Mouse (Mus musculus) heart, postnatal 25 days (tissue): ENCODE measurements at regions not wholly inside any gene's neighbourhood (a gene's known extent, or its start where the extent isn't known, plus 50 kb on each side); places are given as distances from the start of the nearest gene placed in this dataset.
A peak's percentile ranks its signal among the peaks of the same experiment; 100 is the strongest.

Experiments
- DNase-seq: peaks from one replicate; pipeline ENCODE4 v3.0.0; 2022; ENCODE audit warnings: low spot score
- intact Hi-C: fragments of 180-260 bp; cut with DNase I; formaldehyde crosslinking; loops from one replicate; pipeline ENCODE4 v1.15.1; 2025

DNA sequence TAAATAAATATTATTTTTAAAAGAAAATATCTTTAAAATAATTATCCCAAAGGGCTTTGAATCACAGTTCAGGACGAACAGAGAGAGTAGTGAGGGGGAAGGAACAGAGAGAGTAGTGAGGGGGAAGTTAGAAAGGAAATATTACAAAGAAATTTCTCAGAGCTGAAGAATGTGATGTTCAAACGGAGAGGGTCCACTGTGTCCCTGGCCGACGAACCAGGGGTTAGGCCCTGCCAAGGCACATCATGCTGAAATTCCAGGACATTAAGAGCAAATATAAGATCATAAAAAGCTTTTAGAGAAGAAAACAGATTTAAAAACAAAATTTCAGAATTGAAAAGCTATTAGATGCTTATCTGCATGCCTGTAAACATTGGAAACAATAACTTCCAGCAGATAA lies 61.6 kb downstream of the Skor1 start:
- no peak for DNase-seq

DNA sequence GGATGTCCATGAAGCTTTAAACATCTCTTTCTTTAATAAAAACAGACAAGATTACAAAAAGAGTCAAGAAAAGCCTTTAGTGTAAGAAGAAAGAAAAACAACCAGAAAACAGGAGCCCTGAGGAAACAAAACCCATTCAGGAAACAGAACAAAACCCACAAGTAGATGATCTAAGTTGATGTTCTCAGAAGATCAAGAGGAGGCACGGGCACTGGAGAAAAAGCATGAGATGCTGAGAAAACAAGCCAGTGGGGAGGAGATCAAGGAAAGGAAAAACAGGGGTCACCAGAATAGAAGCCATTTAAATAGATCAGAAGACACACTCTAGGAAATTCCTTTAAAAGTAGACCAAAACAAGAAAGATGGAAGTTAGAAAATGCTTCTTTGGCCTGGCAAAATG lies 62.1 kb downstream of the Skor1 start:
- DNase-seq: no peak
- intact Hi-C loops: no loop called here

More for the DNA sequence above, 61.6 kb downstream of the Skor1 start:
- intact Hi-C loops: no loop called here

DNA sequence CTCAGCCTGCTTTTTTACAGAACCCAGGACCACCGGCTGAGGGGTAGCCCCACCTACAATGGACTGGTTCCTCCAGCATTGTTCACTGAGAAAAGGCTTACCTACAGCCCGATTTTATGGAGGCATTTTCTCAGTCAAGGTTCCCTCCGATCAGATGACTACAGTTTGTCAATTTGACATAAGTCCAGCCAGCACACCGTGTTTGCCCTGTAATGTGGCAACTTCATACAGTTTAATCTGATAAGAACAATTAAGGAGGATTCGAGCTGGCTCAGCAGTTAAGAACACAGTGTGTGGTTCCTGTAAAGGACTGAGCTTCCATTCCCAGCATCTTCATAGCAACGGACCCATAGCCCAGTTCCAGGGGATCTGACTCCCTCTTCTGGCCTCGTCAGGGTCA lies 65.9 kb downstream of the Skor1 start:
- intact Hi-C loops: no loop called here
- no peak for DNase-seq

DNA sequence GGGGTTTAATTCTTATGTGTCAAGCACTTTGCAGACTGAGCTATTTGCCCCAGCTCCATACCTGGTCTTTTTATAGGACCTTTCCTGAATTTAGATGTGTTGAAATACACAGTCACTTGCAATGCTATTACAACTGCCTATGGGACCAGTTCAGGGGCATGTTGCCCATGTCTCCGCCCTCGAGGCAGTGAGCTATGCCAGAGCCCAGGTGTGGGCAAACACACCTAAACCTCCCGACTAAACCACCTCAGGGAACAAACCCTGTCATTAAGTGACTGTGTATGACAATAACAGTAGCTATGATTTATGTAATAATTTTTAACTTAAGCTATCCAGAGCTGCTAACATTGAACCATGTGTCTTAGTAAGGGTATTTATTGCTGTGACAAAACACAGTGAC lies 66.5 kb downstream of the Skor1 start:
- intact Hi-C loops: no loop called here
- no peak for DNase-seq

DNA sequence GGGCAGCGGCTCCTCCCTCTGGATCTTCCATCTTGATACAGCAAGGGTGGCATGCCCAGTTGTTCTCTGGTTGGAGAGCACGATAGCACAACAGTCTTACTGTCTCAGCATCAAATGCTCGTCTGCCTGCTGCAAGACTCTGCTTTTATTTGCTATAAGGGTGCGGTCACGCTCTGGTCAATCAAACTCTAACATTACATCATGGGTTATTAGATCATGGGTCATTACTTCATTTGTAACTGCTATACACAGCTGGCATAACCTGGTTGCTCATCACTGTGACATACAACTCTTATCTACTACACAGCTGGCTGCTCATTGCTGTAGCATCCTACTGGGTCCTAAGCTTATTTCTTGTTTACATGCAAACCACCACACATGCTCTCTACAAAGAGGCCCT lies 68.4 kb downstream of the Skor1 start:
- intact Hi-C loops: no loop called here
- no peak for DNase-seq

DNA sequence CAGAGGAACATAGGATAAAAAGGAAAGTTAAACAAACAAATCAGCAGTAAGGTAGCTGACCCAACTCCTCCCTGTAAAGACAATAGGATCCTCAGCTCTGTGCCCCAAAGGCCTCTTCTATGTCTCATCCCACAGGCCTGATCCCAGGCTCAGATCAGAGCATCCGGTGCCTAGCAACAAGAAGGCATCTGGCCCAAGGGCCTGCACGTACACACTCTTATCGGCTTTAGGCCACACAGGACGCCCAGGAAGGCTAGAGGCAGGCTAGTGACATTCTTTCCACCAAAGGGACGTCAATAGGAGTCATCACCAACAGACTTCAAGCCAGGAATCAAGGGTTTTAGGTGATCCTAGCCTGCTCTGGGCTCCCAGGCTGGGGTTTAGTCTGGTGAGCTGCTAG lies 73.5 kb downstream of the Skor1 start:
- no peak for DNase-seq
- intact Hi-C loops: loop anchor here (2.0 to 5.0 kb wide), 2 partner anchors 34 to 47 kb away; no protein-coding TSS in a partner anchor

DNA sequence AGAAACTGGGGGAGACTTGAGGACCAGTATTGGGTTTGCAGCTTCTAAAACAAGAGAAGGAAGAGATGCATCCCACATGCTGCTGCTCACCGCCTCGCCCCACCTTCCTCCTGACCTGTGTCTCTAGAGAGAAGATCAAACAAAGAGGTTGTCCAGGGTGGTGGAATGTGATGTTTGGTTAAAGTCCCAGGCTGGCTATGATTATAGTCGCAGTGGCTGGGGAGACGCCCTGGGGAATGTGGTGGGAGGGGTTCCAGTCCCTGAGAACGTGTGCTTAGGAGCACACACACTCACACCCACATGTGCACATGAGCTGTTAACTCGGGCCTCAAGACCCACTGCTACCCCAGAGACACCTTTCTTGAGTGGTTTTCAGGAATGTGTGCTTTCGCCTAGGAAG lies 74.0 kb downstream of the Skor1 start:
- intact Hi-C loops: loop anchor here (2.0 to 5.0 kb wide), 3 partner anchors 34 to 93 kb away; no protein-coding TSS in a partner anchor
- DNase-seq: no peak

DNA sequence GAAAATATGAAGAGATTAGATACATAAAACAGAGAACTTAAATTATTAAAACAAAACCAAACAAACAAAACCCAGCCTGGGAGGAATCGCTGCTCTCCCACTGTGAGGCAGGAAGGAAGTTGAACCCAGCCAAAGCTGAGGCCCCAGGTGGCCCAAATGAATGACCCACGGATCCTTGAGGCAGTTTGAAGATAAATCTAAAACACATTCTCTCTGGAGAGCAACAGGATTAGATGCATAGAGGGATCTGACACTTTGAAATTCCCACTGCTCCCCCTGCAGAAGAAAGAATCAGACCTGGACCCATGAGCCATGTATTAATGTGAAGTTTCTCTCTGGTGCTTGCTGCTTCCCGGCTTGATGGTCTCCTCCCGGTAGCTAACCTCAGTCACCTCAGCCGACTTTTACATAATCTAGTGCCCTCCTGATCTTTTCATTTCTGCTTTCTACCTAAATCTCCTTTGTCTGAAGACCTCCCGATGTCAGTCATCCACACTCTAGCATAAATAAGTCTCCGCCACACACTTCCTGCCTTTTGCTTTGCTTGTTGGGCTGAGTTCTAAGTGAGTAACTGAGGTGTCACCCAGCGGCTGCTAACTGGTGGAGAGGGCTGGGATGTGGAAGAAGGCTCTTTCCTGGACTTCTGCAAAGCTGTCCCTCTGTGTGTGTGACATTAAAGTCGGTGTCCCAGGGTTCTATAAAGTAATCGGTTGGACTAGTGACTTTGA lies 74.6 kb downstream of the Skor1 start:
- no peak for DNase-seq
- intact Hi-C loops: loop anchor here (2.0 to 5.0 kb wide), 2 partner anchors 35 to 92 kb away; no protein-coding TSS in a partner anchor

DNA sequence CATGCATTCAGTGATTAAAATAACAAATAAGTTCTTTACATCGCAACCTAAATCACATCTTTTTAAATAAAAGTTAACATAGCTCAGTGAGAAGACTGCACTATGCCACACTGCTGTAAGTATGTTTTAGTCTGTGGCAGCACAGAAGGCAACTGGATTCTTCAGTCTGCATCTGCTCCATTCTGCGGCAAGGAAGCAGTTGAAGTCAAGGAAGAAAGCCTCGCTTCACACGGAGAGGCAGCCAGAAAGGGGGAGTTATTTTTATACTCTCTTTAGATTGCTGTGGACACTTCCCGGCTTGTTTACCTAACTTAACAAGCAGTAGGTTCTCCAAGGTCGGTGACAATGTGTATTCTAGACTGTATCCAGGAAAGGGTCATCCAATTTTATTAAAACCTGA lies 77.7 kb downstream of the Skor1 start:
- DNase-seq: no peak
- intact Hi-C loops: loop anchor here (5.0 kb wide), 1 partner anchor 89 kb away; no protein-coding TSS in a partner anchor

DNA sequence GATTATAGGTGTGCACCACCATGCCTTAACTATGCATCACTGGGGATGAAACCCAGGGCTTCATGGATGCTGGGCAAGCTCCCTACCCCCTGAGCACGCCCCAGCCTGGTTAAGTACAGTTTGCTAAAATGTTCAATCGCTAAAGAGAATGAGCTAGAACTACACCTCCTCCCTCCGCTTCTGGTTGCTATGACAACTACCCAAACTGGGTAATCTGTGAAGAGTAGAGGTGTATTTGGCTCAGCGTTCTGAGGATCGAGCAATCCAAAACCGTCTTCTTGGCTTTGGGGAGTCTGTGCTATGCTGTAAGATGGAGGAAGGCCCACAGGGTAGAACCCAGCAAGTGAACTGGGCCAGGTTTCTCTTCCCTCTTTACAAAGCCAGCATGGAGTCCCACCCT lies 78.8 kb downstream of the Skor1 start:
- intact Hi-C loops: loop anchor here (5.0 kb wide), 1 partner anchor 88 kb away; no protein-coding TSS in a partner anchor
- no peak for DNase-seq

DNA sequence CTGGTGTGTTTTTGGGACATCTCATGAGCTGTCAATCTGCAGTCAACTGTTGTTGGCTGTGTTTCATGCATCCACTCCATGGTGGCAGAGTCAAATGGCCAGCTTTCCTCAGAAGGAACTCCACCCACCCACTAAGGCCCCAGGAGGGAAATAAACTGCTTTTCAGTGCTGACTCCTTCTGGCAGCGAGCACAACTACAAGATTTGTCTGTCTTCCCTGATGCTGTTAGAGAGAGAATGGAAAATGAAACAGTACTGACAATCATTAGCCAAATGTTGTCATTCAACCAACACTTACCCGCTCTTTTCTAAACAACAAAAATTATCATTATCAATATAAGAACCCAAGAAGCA lies 79.3 kb upstream of the Pias1 start:
- intact Hi-C loops: no loop called here
- no peak for DNase-seq

DNA sequence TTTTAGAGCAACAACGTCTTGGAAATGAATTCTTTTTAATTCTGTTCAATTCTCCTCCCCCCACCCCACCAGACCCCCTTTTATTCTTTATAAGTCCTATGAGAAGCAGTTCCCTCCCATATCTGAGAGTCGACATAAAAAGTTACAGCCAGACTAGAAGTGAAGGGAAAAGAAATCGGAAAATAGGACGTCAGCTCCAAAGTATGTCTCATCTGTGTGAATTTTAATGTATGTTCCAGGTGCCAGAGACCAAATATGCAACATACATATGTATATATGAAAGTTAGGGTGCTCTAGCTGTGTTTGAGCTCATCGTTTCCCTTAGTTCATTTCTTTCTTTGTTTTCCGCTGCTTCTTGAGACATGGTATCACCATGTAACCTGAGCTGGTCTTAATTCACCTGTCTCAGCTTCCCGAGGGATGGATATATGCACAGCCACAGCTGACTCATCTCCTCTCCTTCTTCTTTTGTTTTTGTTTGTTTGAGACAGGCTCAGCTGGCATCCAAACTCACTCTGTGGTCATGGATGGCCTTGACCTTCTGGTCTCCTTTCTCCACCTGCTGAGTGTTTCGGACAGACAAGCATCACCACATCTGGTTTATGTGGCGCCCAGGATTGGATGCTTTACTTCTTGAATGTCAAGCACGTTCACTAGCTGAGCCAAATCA lies 78.8 kb upstream of the Pias1 start:
- DNase-seq: no peak
- intact Hi-C loops: no loop called here

DNA sequence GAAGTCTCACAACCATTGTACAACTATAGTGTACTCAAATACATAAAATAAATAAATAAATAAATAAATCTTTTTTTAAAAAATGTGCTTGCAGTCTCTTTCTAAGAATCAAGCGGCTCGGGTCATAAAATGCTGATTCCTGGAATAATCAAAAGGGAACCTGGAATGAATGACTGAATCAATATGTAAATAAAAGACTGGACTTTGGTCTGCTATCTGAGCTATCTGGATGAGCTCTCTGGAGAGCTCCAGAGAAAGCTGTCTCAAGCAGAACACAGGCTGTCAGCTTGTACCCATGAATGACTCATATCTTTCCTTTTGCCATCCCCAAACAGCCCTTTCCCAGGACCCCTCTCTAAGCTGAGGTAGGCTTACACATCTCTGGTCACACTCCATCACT lies 75.8 kb upstream of the Pias1 start:
- no peak for DNase-seq
- intact Hi-C loops: no loop called here

DNA sequence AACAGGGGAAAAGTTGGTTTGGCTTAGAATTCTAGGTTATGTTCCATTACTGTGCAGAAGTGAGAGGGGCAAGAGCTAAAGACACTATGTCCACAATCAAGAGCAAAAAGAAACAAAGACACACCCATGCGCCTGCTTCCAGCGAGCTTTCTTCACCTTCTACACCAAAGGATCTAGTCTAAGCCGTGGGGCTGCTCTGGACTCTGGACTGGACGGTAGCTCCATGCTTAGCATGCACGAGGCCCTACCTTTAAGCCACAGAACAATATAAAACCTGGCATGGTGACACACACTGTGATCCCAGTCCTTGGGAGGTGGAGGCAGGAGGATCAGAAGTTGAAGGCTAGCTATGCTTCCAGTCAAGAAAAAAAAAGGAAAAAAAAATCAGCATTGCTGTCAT lies 73.0 kb upstream of the Pias1 start:
- intact Hi-C loops: no loop called here
- DNase-seq: no peak

DNA sequence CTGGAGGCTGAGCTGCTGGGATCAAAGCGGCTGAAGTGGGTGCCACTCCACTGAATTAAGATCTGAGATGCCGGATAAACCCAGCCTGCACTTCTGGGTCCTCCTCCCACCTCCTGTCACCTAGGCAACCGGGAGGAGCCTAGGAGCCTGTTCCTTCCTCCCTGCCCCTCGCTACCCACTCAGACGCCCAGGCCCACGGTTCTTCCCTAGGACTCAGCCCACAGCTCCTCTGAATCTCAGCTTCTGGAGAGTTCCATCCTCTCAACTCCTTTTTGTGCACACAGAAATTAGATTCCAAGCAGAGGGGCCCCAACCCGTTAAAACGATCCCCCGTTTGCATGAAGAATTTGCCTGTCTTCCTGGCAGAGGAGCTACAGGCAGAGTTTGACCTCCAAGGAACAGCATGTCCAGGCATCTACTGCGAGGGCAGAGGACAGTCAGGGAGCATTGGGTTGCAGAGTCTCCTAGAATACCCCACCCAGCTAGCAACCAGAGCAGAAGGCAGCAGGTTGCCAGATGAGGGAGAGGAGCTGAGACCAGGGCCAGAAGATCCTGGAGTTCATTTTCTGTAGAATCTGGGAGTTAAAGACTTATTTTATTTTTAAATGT lies 71.6 kb upstream of the Pias1 start:
- intact Hi-C loops: no loop called here
- DNase-seq: peak; percentile 23

DNA sequence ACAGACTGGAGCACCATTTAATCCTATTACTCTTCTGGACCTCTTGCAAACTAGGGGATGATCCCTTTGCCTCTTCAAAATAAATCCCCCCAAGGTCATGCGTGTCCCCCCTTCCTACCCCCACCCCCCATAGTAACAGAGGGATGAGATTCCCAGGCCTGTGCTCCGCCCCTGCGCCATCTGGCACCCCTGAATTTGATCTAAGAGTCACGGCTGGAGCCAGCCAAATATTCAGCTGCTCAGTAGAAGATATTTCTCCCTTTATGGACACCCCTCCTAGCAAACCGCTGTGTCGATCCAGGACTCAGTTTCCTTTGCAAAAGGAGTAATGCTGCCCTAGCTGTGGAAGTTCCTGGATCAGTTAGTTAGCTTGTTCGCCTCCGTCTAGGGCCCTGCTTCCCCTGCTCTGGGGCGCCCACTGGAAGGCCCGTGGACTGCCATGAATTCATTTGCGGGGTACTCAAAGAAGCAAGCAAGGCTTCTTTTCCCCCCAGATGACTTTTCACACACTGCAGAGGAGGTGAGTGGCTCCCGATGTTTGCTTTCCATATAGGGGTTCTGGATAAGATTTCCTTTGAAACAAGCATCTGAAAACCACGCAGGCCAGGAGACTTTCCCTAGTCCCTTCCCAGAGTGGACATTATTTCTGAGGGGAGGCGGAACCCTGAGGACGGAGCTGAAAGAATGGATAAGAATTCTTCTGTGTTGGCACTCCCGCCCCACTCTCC lies 70.9 kb upstream of the Pias1 start:
- intact Hi-C loops: no loop called here
- no peak for DNase-seq

DNA sequence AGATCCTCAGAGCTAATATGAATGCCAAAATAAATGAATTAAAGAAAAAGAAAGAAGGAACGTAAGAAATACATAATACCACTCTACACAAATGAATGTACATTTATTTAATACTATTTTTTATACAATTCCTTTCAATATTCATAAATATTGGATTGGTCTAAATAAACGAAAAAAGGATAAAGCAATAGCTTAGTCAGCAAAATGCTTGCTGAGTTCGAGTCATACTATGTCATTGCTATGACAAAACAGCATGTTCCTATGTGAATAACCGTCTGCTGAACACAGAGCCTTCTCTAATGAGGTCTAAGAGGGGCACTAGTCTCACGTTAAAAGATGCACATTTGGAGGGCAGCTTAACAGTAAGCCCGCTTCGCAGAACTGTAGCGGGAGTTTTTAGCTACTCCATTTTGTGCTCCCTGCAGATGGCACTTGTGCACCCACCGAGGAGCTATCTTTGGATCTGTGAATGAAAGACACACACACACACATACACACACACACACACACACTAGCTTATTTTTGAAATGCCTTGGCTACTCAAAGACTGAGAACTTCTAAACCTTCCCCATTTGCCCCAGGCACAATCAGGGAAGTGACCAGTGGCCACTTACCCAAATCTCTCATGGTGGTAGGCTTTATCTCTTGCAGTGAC lies 69.1 kb upstream of the Pias1 start:
- no peak for DNase-seq
- intact Hi-C loops: no loop called here

DNA sequence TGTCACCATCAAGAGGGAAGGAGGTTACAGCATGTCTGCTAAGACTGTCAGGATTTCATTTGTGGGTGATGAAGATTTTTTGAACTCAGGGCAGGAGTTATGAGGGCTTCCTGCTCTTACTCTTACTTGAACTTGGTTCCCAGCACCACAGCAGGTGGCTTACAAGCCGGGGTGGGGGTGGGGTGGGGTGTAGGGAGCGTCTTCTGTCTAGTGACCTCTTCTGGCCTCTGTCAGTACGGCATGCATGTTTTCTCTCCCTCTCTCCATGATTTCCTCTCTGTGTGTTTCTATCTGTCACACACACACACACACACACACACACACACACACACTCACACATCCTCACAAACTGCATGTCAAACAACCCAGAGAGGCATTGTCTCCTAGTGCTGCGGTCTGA lies 64.5 kb upstream of the Pias1 start:
- DNase-seq: no peak
- intact Hi-C loops: no loop called here

DNA sequence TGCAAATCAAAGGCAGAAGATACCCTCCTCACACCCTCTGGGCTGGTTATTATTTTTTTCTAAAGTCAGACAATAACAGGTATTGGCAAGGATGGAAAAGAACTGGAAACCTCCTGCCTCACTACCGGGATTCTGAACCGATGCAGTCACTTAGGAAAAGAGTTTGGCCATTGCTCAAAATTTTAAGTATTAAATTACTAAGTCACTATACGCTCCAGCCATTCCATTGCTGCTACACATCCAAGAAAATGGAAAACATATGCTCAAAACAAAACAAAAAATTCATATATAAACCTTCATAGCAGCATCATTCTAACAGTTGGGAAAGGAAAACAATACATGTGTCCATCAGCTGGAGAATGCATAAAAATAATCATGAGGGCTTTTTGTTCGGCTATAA lies 63.9 kb upstream of the Pias1 start:
- no peak for DNase-seq
- intact Hi-C loops: no loop called here

DNA sequence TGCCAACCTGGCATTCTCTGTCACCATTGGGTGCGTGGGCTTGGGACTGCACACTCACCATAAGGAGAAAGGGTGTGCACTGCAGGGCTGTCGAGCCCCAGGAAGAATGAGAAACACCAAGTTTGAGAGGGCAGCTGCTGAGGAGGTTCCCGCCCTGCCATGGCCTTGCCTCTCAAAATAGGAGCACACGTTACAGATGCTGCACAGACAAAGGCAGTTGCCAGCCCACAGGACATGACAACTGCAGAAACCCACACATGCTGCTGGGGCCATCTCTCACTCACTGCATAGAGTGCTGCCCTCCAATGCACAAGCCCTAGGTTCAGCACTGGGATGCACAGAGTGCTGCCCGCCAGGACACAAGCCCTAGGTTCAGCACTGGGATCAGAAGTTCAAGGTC lies 61.6 kb upstream of the Pias1 start:
- DNase-seq: no peak
- intact Hi-C loops: no loop called here
